Mouse (Mus musculus) layer of hippocampus, postnatal 14 days (tissue): ENCODE measurements around the gene Asprv1. TPM values are rescaled to one million over a fixed set of nuclear protein-coding genes. Genes with fewer than 3 reads are reported as not detected.

Experiments
- DNase-seq, 2 experiments: peaks; one replicate each; pipeline ENCODE4 v3.0.0; 2021 to 2022; ENCODE audit warnings: low spot score in 2 of 2, mixed read lengths in 1 of 2
- total RNA-seq, 2 experiments: library from RNA; stranded (reverse); gene quantifications; 2 replicates each; pipeline ENCODE4 v1.2.3; 2021

Asprv1 gene
- total RNA-seq, 2 experiments from 2014 or later: 1.2 to 2.1 TPM

GRCm38 (mm10) chr6:86615301-86615700 is 12.7 kb upstream of the Asprv1 start:
- no peak for DNase-seq

- no peak for DNase-seq
These were observed 4.8 kb upstream of the Asprv1 start for GRCm38 (mm10) chr6:86623201-86623600.

GRCm38 (mm10) chr6:86624074-86625030 is 3.6 kb upstream of the Asprv1 start:
- DNase-seq: peak; percentile 6 to 16

GRCm38 (mm10) chr6:86630141-86630540 is 2.2 kb downstream of the Asprv1 start:
- no peak for DNase-seq

- DNase-seq: no peak
These were observed 8.5 kb downstream of the Asprv1 start for GRCm38 (mm10) chr6:86636495-86636894.

GRCm38 (mm10) chr6:86637171-86637835 is 9.3 kb downstream of the Asprv1 start:
- DNase-seq: no peak

- no peak for DNase-seq
These were observed 9.9 kb downstream of the Asprv1 start for GRCm38 (mm10) chr6:86637860-86638259.

- DNase-seq: no peak
These were observed 10.5 kb downstream of the Asprv1 start for GRCm38 (mm10) chr6:86638434-86638833.

GRCm38 (mm10) chr6:86639180-86640160 is 11.5 kb downstream of the Asprv1 start:
- no peak for DNase-seq

GRCm38 (mm10) chr6:86640161-86640560 is 12.2 kb downstream of the Asprv1 start:
- no peak for DNase-seq

- DNase-seq: no peak
These were observed 12.8 kb downstream of the Asprv1 start for GRCm38 (mm10) chr6:86640776-86641175.

- DNase-seq: no peak
These were observed 13.8 kb downstream of the Asprv1 start for GRCm38 (mm10) chr6:86641716-86642115.

GRCm38 (mm10) chr6:86644775-86645400 is 16.9 kb downstream of the Asprv1 start:
- no peak for DNase-seq

- DNase-seq: no peak
These were observed 17.6 kb downstream of the Asprv1 start for GRCm38 (mm10) chr6:86645551-86645950.

GRCm38 (mm10) chr6:86646143-86646542 is 18.2 kb downstream of the Asprv1 start:
- DNase-seq: no peak

GRCm38 (mm10) chr6:86653026-86653425 is 25.1 kb downstream of the Asprv1 start:
- DNase-seq: no peak

GRCm38 (mm10) chr6:86654270-86654916 is 26.4 kb downstream of the Asprv1 start:
- DNase-seq: no peak

- no peak for DNase-seq
These were observed 30.5 kb downstream of the Asprv1 start for GRCm38 (mm10) chr6:86658501-86658900.

GRCm38 (mm10) chr6:86660161-86660877 is 32.4 kb downstream of the Asprv1 start:
- no peak for DNase-seq
